Mouse (Mus musculus) olfactory bulb, adult 2 months (tissue): ENCODE results near the gene U90926.

ENCODE experiments used
- CTCF ChIP-seq: fragments of 200-500 bp; IDR thresholded peaks from 2 replicates; pipeline ENCODE4 v1.5.1; 2012; ENCODE audit warnings: low read depth, mild to moderate bottlenecking, low read length, moderate library complexity; ENCODE audit not compliant: insufficient read depth
- POLR2A ChIP-seq: fragments of 200-500 bp; IDR thresholded peaks from 2 replicates; pipeline ENCODE4 v1.6.1; 2012; ENCODE audit warnings: mild to moderate bottlenecking, low read depth, low read length, moderate library complexity; ENCODE audit not compliant: insufficient read depth

- no peak for TF ChIP-seq CTCF
- no peak for TF ChIP-seq POLR2A
These were observed 16.9 kb downstream of the U90926 start for GRCm38 (mm10) chr5:92198266-92198665.
